Mouse (Mus musculus) lung, postnatal 14 days (tissue): Measurements from ENCODE around the gene Tbl1x.
A peak's percentile ranks its signal among the peaks of the same experiment; 100 is the strongest.

ENCODE experiments used
- DNase-seq: peaks from one replicate; pipeline ENCODE4 v3.0.0; 2021

Tbl1x gene

GRCm38 (mm10) chrX:77613041-77613440, 102.2 kb downstream of the Tbl1x start:
- no peak for DNase-seq

- DNase-seq: no peak
Measured at GRCm38 (mm10) chrX:77615735-77616293, 105.0 kb downstream of the Tbl1x start.

GRCm38 (mm10) chrX:77617368-77618144, 106.7 kb downstream of the Tbl1x start:
- DNase-seq: no peak

- no peak for DNase-seq
Measured at GRCm38 (mm10) chrX:77630439-77630838, 119.6 kb downstream of the Tbl1x start.

- no peak for DNase-seq
Measured at GRCm38 (mm10) chrX:77636499-77636898, 125.7 kb downstream of the Tbl1x start.

GRCm38 (mm10) chrX:77638076-77638475, 127.3 kb downstream of the Tbl1x start:
- peak; percentile 35 for DNase-seq

GRCm38 (mm10) chrX:77640301-77640700, 129.5 kb downstream of the Tbl1x start:
- no peak for DNase-seq

- DNase-seq: no peak
Measured at GRCm38 (mm10) chrX:77646164-77646563, 135.4 kb downstream of the Tbl1x start.

- DNase-seq: no peak
Measured at GRCm38 (mm10) chrX:77650246-77650645, 139.4 kb downstream of the Tbl1x start.

- no peak for DNase-seq
Measured at GRCm38 (mm10) chrX:77662030-77662429, 151.2 kb downstream of the Tbl1x start.

GRCm38 (mm10) chrX:77663276-77663675, 152.5 kb downstream of the Tbl1x start:
- no peak for DNase-seq

GRCm38 (mm10) chrX:77665030-77665429, 154.2 kb downstream of the Tbl1x start:
- no peak for DNase-seq

- no peak for DNase-seq
Measured at GRCm38 (mm10) chrX:77666911-77667310, 156.1 kb downstream of the Tbl1x start.

GRCm38 (mm10) chrX:77667441-77667840, 156.6 kb downstream of the Tbl1x start:
- DNase-seq: no peak

- peak; percentile 0 for DNase-seq
Measured at GRCm38 (mm10) chrX:77669779-77670550, 159.2 kb downstream of the Tbl1x start.
